Mouse (Mus musculus): ENCODE measurements around the gene Hacd4.

GRCm38 (mm10) chr4:88412331-88412730, 26.4 kb downstream of the Hacd4 start:
- TF ChIP-seq POLR2A (IDR thresholded peaks at IDR 0.05; ENCODE audit: control insufficient read depth, low read depth, low read length), result no peak
- no peak for TF ChIP-seq CTCF (IDR thresholded peaks at IDR 0.05; ENCODE audit: control insufficient read depth, insufficient read depth, insufficient replicate concordance, low read depth, low read length)

Data from testis, adult 2 months (tissue).